Mouse (Mus musculus) heart, embryonic 12.5 days (tissue): ENCODE data around the gene 1700020D05Rik. TPM values are rescaled to one million over a fixed set of nuclear protein-coding genes. Genes with fewer than 3 reads are reported as not detected.
A peak's percentile ranks its signal among the peaks of the same experiment; 100 is the strongest.

Experiments
- ATAC-seq: fragments of 200-750 bp; cut with Nextera tagmentation; 2 replicates; pipeline ENCODE4 v1.8.0; 2017; ENCODE audit warnings: moderate TSS enrichment, moderate library complexity; ENCODE audit not compliant: insufficient number of reproducible peaks, low FRiP score
- H3K27ac ChIP-seq: fragments of 300-500 bp; sonication (generic); 2 replicates; pipeline ENCODE4 v1.5.1; 2016; ENCODE audit warnings: mild to moderate bottlenecking, moderate library complexity; ENCODE audit not compliant: poor library complexity, severe bottlenecking
- H3K27me3 ChIP-seq: fragments of 300-500 bp; sonication (generic); replicated peaks from 2 replicates; pipeline ENCODE4 v1.6.1; 2016; ENCODE audit warnings: mild to moderate bottlenecking, moderate library complexity
- H3K36me3 ChIP-seq: fragments of 300-500 bp; sonication (generic); 2 replicates; pipeline ENCODE4 v1.6.1; 2016; ENCODE audit warnings: mild to moderate bottlenecking, moderate library complexity
- H3K4me1 ChIP-seq: fragments of 300-500 bp; sonication (generic); replicated peaks from 2 replicates; pipeline ENCODE4 v1.6.1; 2016; ENCODE audit warnings: mild to moderate bottlenecking
- H3K4me2 ChIP-seq: fragments of 300-500 bp; sonication (generic); 2 replicates; pipeline ENCODE4 v1.6.1; 2016; ENCODE audit warnings: mild to moderate bottlenecking, moderate library complexity
- H3K4me3 ChIP-seq: fragments of 300-500 bp; sonication (generic); 2 replicates; pipeline ENCODE4 v1.5.1; 2016; ENCODE audit warnings: mild to moderate bottlenecking
- H3K9ac ChIP-seq: fragments of 300-500 bp; sonication (generic); 2 replicates; pipeline ENCODE4 v1.6.1; 2016; ENCODE audit warnings: mild to moderate bottlenecking, moderate library complexity
- H3K9me3 ChIP-seq: fragments of 300-500 bp; sonication (generic); replicated peaks from 2 replicates; pipeline ENCODE4 v1.6.1; 2016; ENCODE audit warnings: mild to moderate bottlenecking, moderate library complexity
- WGBS: fragments of 180-500 bp; shearing (Covaris S2); methylation state at CpG from one replicate; pipeline ENCODE4 v1.1.7; 2016; 5-methylcytosine and 5-hydroxymethylcytosine counted together
- polyA plus RNA-seq: library from polyadenylated mRNA; unstranded; fragments of >200 nt; fragmentation: Nextera tagmentation; extraction: Ambion mirVana; gene quantifications from 2 replicates; pipeline ENCODE4 v1.2.1, GENCODE M21; 2016

Gene 1700020D05Rik
- polyA plus RNA-seq, 1 experiment from 2014 or later: 0.23 TPM

DNA sequence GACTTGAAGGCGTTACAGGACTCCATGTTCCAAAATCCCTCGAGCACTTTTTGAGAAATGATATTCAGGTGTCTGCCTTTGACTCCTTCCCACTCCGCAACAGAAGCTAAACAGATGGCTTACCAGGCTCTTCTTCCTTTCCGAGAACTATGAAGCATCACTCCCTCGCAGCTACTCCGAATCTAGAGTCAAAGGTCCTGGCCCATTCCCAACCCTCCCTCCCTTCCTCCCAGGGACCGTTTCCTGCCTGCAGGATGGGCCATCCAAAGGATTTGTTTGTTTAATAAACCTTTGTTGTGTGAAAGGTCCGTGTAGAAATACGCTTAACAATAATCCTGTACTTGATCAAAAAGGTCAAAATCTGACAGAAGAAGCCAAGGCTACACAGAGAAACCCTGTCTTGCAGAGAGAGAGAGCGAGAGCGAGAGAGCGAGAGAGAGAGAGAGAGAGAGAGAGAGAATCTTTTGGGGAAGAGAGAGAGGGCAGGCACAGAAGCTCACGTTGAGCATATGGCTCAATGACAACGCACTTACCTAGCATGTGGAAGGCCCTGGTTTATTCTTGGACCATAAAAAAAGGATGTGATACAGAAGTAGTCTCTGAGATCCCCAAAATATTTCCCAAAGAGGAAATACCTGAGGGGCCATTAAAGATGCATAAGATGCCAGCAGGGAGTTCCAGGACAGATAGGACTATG lies 45.7 kb downstream of the 1700020D05Rik start, which contains the start of gene Ccdc85b:
Gene Ccdc85b (minus strand): TSS at position 149 of the 697 bp plus-strand sequence.
- 17% methylated on average over 14 of the region's 14 CpGs for WGBS
- no peaks in the 10 kb centered on the region for H3K9me3 ChIP-seq
- peak within 1 kb of the TSS; percentile 89 for H3K4me3 ChIP-seq
- no peak for ATAC-seq
- H3K27me3 ChIP-seq: no peaks in the 10 kb centered on the region
- H3K27ac ChIP-seq: peak within 1 kb of the TSS; percentile 91
- H3K36me3 ChIP-seq: peaks cover 20% of the 10 kb centered on the region
- H3K9ac ChIP-seq: peak within 1 kb of the TSS; percentile 94
- peak within 1 kb of the TSS; percentile 98 for H3K4me2 ChIP-seq
- peaks cover 44% of the 10 kb centered on the region for H3K4me1 ChIP-seq

DNA sequence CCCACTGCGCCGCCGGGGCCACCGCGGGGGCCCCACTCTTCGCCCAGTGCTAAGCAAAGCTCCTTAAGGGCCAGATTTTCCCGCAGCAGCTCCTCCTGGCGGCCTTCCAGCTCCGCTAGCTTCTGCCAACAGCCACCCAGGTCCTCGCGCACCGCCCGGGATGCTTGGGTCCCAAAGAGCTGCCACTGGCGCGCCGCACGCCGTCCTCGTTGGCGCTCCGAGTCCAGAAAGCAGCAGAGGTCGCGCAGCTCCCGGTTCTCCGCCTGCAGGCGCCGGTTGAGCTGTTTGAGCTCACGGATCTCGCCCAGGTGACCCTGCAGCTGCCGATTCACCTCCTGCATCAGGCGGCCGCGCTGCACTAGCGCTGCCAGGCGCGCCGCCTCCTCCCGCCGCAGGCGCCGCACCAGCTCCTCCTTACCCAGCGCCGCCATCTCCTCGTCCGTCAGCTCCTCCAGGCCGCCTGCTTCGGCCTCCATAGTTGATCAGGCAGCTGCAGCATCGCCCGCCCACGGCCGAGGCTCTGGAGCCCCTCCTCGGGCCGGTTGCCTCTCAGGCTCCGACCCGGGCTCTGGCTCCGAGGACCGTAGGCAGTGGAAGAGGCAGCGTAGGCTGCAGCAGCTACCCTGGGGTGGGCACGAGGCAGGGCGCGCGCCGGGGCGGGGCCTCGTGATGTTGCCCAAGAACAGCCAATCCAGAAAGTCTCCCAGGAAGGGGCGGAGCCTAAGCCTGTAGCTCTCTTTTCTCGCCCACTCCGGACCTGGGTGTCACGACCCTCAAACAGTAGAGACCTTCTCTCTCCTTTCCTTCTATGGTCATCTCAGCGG lies 46.5 kb downstream of the 1700020D05Rik start:
- H3K36me3 ChIP-seq: peaks cover 14% of the 10 kb centered on the region
- no peaks in the 10 kb centered on the region for H3K27me3 ChIP-seq
- peak overlapping the region; percentile 91 for H3K27ac ChIP-seq
- H3K4me1 ChIP-seq: peaks cover 44% of the 10 kb centered on the region
- ATAC-seq: peak; percentile 91
- H3K9me3 ChIP-seq: no peaks in the 10 kb centered on the region
- H3K9ac ChIP-seq: peak overlapping the region; percentile 94
- H3K4me3 ChIP-seq: peak overlapping the region; percentile 89
- WGBS: under 1% methylated on average over 70 of the region's 70 CpGs
- H3K4me2 ChIP-seq: peak overlapping the region; percentile 98

DNA sequence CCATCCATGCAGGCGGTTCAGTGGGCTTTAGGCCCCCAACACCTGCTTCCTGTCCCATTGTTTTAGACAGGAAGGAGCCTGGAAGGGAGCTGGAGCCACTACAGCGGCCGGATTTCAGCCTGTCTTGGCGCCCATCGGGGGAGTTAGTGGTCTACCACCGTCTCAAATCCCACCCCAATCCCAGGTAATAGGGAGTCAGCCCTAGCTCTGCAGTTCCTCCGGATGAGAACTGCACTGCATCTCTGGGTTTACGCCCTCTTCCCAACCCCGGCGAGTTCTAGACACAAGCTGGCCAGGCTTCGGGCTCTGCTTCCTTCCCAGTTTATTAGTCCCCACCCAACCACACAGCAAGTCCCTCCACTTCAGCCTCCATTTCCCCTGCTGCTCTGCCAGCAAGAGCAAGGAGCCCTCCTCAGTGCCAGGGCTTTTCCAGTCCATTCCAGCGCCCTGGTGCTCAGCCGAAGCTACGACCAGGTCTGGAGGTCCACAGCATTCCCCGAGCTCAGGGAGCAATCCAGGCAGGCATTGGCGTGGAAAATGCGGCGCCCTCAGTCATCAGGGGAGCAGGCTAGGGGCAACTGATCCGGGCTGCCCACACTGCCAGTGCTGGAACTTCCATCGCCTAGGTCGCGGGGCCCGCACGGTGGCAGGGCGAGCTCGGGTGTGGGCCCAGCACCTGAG lies 47.2 kb downstream of the 1700020D05Rik start:
- Histone ChIP-seq H3K9ac (peak overlapping the region; percentile 94), H3K4me1 (peaks cover 41% of the 10 kb centered on the region), H3K27ac (peak overlapping the region; percentile 91), H3K9me3 (no peaks in the 10 kb centered on the region), H3K27me3 (0 out of 2 replicates have a peak, but pooled peaks cover 2% of the 10 kb centered on the region), H3K36me3 (peaks cover 12% of the 10 kb centered on the region), H3K4me2 (peak overlapping the region; percentile 98), H3K4me3 (peak overlapping the region; percentile 89)
- WGBS: 3% methylated on average over 26 of the region's 26 CpGs
- peak; percentile 9; the same call in 1 of the 2 replicates for ATAC-seq

DNA sequence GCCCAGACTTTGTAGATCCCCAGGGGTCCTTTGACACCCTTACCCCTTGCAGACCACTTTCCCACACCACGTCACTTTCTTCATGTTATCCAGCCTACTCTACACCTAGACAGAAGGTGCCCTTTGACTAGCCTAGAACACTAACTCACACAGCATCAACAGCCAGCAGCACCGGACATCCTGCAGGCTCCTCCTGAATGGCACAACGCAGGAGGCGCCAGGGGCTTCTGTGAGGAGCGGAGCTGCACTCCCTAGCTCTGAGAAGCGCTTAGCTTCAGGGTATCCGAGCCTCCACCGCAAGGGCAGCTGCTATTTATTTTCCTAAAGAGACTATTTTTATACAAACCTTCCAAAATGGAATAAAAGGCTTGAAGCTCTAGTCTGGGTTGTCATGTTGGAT lies 48.0 kb downstream of the 1700020D05Rik start:
- ATAC-seq: no peak
- peaks cover 10% of the 10 kb centered on the region; the same call in 1 of the 2 replicates for H3K27me3 ChIP-seq
- H3K4me3 ChIP-seq: peak overlapping the region; percentile 89
- peak overlapping the region; percentile 98 for H3K4me2 ChIP-seq
- peak overlapping the region; percentile 91 for H3K27ac ChIP-seq
- H3K9me3 ChIP-seq: no peaks in the 10 kb centered on the region
- peak overlapping the region; percentile 94 for H3K9ac ChIP-seq
- peaks cover 11% of the 10 kb centered on the region for H3K36me3 ChIP-seq
- WGBS: 49% methylated on average over 8 of the region's 8 CpGs
- H3K4me1 ChIP-seq: peaks cover 35% of the 10 kb centered on the region

DNA sequence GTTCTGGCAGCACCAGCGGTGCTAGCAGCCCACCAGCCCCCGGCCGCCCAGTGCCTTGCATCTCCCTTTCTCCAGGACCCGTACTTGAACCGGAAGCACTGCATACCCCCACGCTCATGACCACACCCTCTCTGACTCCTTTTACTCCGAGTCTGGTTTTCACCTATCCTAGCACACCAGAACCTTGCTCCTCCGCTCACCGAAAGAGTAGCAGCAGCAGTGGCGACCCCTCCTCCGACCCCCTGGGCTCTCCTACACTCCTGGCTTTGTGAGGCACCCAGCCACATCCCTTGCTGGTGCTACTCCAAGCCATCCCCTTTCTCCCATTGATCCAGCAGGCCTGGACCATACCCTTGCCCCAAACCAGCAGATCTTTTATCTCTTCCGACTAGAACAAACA lies 48.5 kb downstream of the 1700020D05Rik start:
- Histone ChIP-seq H3K4me2 (peak overlapping the region; percentile 98), H3K36me3 (peaks cover 11% of the 10 kb centered on the region), H3K27me3 (peaks cover 15% of the 10 kb centered on the region), H3K27ac (no peak overlapping the region), H3K4me1 (peaks cover 37% of the 10 kb centered on the region), H3K9ac (peak overlapping the region; percentile 94), H3K9me3 (no peaks in the 10 kb centered on the region), H3K4me3 (peak overlapping the region; percentile 89)
- no peak for ATAC-seq
- WGBS: 72% methylated on average over 12 of the region's 12 CpGs

Other genes starting within 250 kb of the 1700020D05Rik start
- gene Pacs1, start 230.7 kb downstream of the 1700020D05Rik start, polyA plus RNA-seq: 27.9 and 28.4 TPM in 2 replicates
- 221 and 227 TPM in 2 replicates for gene Sf3b2, start 208.3 kb downstream of the 1700020D05Rik start, polyA plus RNA-seq
- gene Gal3st3, start 205.5 kb downstream of the 1700020D05Rik start, polyA plus RNA-seq: 3.8 and 4.5 TPM in 2 replicates
- gene Catsper1, start 168.0 kb downstream of the 1700020D05Rik start, polyA plus RNA-seq: not detected in 2 replicates
- not detected in 2 replicates for gene Cst6, start 154.2 kb downstream of the 1700020D05Rik start, polyA plus RNA-seq
- 42.8 and 43.0 TPM in 2 replicates for gene Eif1ad, start 137.0 kb downstream of the 1700020D05Rik start, polyA plus RNA-seq
- gene Banf1, start 136.6 kb downstream of the 1700020D05Rik start, polyA plus RNA-seq: 400 and 410 TPM in 2 replicates
- 61.6 and 63.9 TPM in 2 replicates for gene Sart1, start 115.1 kb downstream of the 1700020D05Rik start, polyA plus RNA-seq
- gene Tsga10ip, start 101.3 kb downstream of the 1700020D05Rik start, polyA plus RNA-seq: 1.7 and 1.8 TPM in 2 replicates
- gene Drap1, start 78.8 kb downstream of the 1700020D05Rik start, polyA plus RNA-seq: 190 and 194 TPM in 2 replicates
- 38.8 and 39.5 TPM in 2 replicates for gene AI837181, start 78.6 kb downstream of the 1700020D05Rik start, polyA plus RNA-seq
- not detected in 2 replicates for gene Fosl1, start 56.2 kb downstream of the 1700020D05Rik start, polyA plus RNA-seq
- 10.5 and 13.0 TPM in 2 replicates for gene Ccdc85b, start 45.9 kb downstream of the 1700020D05Rik start, polyA plus RNA-seq
- gene Fibp, start 43.2 kb downstream of the 1700020D05Rik start, polyA plus RNA-seq: 81.9 and 85.4 TPM in 2 replicates
- 1.3 and 1.7 TPM in 2 replicates for gene Ctsw, start 35.3 kb downstream of the 1700020D05Rik start, polyA plus RNA-seq
- 70.3 and 70.6 TPM in 2 replicates for gene Efemp2, start 29.8 kb downstream of the 1700020D05Rik start, polyA plus RNA-seq
- gene Mus81, start 15.4 kb downstream of the 1700020D05Rik start, polyA plus RNA-seq: 33.2 and 37.6 TPM in 2 replicates
- gene Cfl1, start 13.3 kb downstream of the 1700020D05Rik start, polyA plus RNA-seq: 1,913 and 1,997 TPM in 2 replicates
- 16.3 and 16.9 TPM in 2 replicates for gene Snx32, start 6.8 kb upstream of the 1700020D05Rik start, polyA plus RNA-seq
- not detected in 2 replicates for gene Ovol1, start 56.9 kb upstream of the 1700020D05Rik start, polyA plus RNA-seq
- 2.2 and 2.5 TPM in 2 replicates for gene Ap5b1, start 64.2 kb upstream of the 1700020D05Rik start, polyA plus RNA-seq
- gene Rnaseh2c, start 98.1 kb upstream of the 1700020D05Rik start, polyA plus RNA-seq: 102 and 110 TPM in 2 replicates
- gene Kat5, start 106.5 kb upstream of the 1700020D05Rik start, polyA plus RNA-seq: 31.5 and 36.1 TPM in 2 replicates
- 41.3 and 42.5 TPM in 2 replicates for gene Rela, start 133.7 kb upstream of the 1700020D05Rik start, polyA plus RNA-seq
- 25.5 and 28.1 TPM in 2 replicates for gene Sipa1, start 159.9 kb upstream of the 1700020D05Rik start, polyA plus RNA-seq
- gene Map3k11, start 185.0 kb upstream of the 1700020D05Rik start, polyA plus RNA-seq: 30.6 and 32.8 TPM in 2 replicates
- 22.0 and 22.3 TPM in 2 replicates for gene Pcnx3, start 185.1 kb upstream of the 1700020D05Rik start, polyA plus RNA-seq
- gene Kcnk7, start 200.6 kb upstream of the 1700020D05Rik start, polyA plus RNA-seq: 0.17 TPM in 1 of 2 replicates, not detected in the other
- 121 and 123 TPM in 2 replicates for gene Ehbp1l1, start 222.5 kb upstream of the 1700020D05Rik start, polyA plus RNA-seq
- 78.9 and 81.3 TPM in 2 replicates for gene Fam89b, start 225.9 kb upstream of the 1700020D05Rik start, polyA plus RNA-seq
- gene Ltbp3, start 237.1 kb upstream of the 1700020D05Rik start, polyA plus RNA-seq: 24.3 and 27.7 TPM in 2 replicates